Comparison of ENCODE assay signal across 8 mouse cellular contexts in genomic region chrX:101638856-101639255, GRCm38 (mm10). TPM values are rescaled to one million over a fixed set of nuclear protein-coding genes. Genes with fewer than 3 reads are reported as not detected.
A peak's percentile ranks its signal among the peaks of the same experiment; 100 is the strongest.
DNase-seq lines count a peak whose midpoint lies in the region; ATAC-seq lines count a peak whose summit lies in the region.

No protein-coding gene starts in this region.

- peaks cover 13% of the 10 kb centered on the region for H3K36me3 ChIP-seq in erythroblast, embryonic 14.5 days (ENCODE audit: control insufficient read depth)
- peaks cover 2% of the 10 kb centered on the region; the same call in 1 of the 2 replicates for H3K36me3 ChIP-seq in limb, embryonic 12.5 days
- H3K36me3 ChIP-seq in stomach, embryonic 15.5 days: no peaks in the 10 kb centered on the region

- H3K27ac ChIP-seq in limb, embryonic 12.5 days: peak overlapping the region; percentile 23; the same call in 1 of the 2 replicates
- H3K27ac ChIP-seq in stomach, embryonic 15.5 days: peak overlapping the region; percentile 63; the same call in 1 of the 2 replicates

- peaks cover 12% of the 10 kb centered on the region for H3K4me1 ChIP-seq in erythroblast, embryonic 14.5 days (ENCODE audit: control insufficient read depth)
- 0 out of 2 replicates have a peak, but pooled peaks cover 5% of the 10 kb centered on the region for H3K4me1 ChIP-seq in limb, embryonic 12.5 days (replicated peaks)
- 0 out of 2 replicates have a peak, but pooled peaks cover 3% of the 10 kb centered on the region for H3K4me1 ChIP-seq in stomach, embryonic 15.5 days

- H3K4me2 ChIP-seq in limb, embryonic 12.5 days: peak overlapping the region; percentile 45
- peak overlapping the region; percentile 50 for H3K4me2 ChIP-seq in stomach, embryonic 15.5 days

- H3K27me3 ChIP-seq in erythroblast, embryonic 14.5 days (ENCODE audit: control insufficient read depth): peaks cover 12% of the 10 kb centered on the region
- peaks cover 40% of the 10 kb centered on the region for H3K27me3 ChIP-seq in limb, embryonic 12.5 days
- 0 out of 2 replicates have a peak, but pooled peaks cover 3% of the 10 kb centered on the region for H3K27me3 ChIP-seq in stomach, embryonic 15.5 days (replicated peaks)

- no peak for ATAC-seq in erythroblast, adult 5-6 weeks (replicated peaks; ENCODE audit: low FRiP score, poor library complexity, severe bottlenecking)
- no peak for ATAC-seq in limb, embryonic 12.5 days (ENCODE audit: insufficient number of reproducible peaks, insufficient read depth, low FRiP score, low TSS enrichment, low read depth)
- no peak for ATAC-seq in stomach, embryonic 15.5 days (ENCODE audit: insufficient read depth, low FRiP score, low read depth)

- H3K9me3 ChIP-seq in erythroblast, embryonic 14.5 days (ENCODE audit: control insufficient read depth, low read length): peaks cover 5% of the 10 kb centered on the region
- H3K9me3 ChIP-seq in limb, embryonic 12.5 days: no peaks in the 10 kb centered on the region
- H3K9me3 ChIP-seq in stomach, embryonic 15.5 days: no peaks in the 10 kb centered on the region

- no peak overlapping the region for H3K9ac ChIP-seq in limb, embryonic 12.5 days (replicated peaks)
- H3K9ac ChIP-seq in stomach, embryonic 15.5 days: no peak overlapping the region

- peak overlapping the region; percentile 78 for H3K4me3 ChIP-seq in erythroblast, embryonic 14.5 days (replicated peaks)
- peak overlapping the region; percentile 64 for H3K4me3 ChIP-seq in limb, embryonic 12.5 days (replicated peaks)
- peak overlapping the region; percentile 64 for H3K4me3 ChIP-seq in stomach, embryonic 15.5 days (replicated peaks)

- 20% methylated on average over 3 of the region's 3 CpGs for WGBS in limb, embryonic 12.5 days
- 25% methylated on average over 3 of the region's 3 CpGs for WGBS in stomach, embryonic 15.5 days

- peak; percentile 6 for DNase-seq in retina, postnatal 1 day
- DNase-seq in retina, embryonic 14.5 days (ENCODE audit: low spot score): no peak
- no peak for DNase-seq in adrenal gland, postnatal 10 days
- no peak for DNase-seq in urinary bladder, postnatal 25 days (ENCODE audit: low spot score)

RNA-seq across cellular contexts. Expression of gene Ogt, which starts 1.0 kb away (rescaled TPM):
- 0.14 and 0.38 TPM in 2 replicates for polyA plus RNA-seq in erythroblast, embryonic 14.5 days (2012)
- 594 and 651 TPM in 2 replicates for total RNA-seq in erythroblast, adult 5-6 weeks (2015; ENCODE audit: low replicate concordance)
- 467 and 535 TPM in 2 replicates for total RNA-seq in erythroblast, adult 5-6 weeks (2017; ENCODE audit: low replicate concordance)
- polyA plus RNA-seq in limb, embryonic 12.5 days (2016; fragmentation: Nextera tagmentation; extraction: Ambion mirVana): 158 and 173 TPM in 2 replicates
- 132 and 136 TPM in 2 replicates for polyA plus RNA-seq in stomach, embryonic 15.5 days (2015; fragmentation: Nextera tagmentation; extraction: Ambion mirVana)
- 100 to 1,000 TPM in 1 of 2 experiments, 10 to 100 TPM in 1; 98.3 to 196 TPM for total RNA-seq in adrenal gland, postnatal 10 days (2021)

Comparison
In these comparisons a context has a peak if more than half of its experiments do, and no peak if none do; other contexts are left out.
1. RNA of gene Ogt, which starts 1.0 kb away (polyA plus RNA-seq): 158 to 173 TPM in limb, embryonic 12.5 days and 132 to 136 TPM in stomach, embryonic 15.5 days; 0.14 to 0.38 TPM in erythroblast, embryonic 14.5 days; every median in the first group is over 10 times any median in the second.
2. Peak in every context shown above with its lines, with median percentiles within 50 percentile points of each other: H3K4me3 ChIP-seq.